Mouse (Mus musculus): Measurements from ENCODE around the gene Cdk1. TPM values are rescaled to one million over a fixed set of nuclear protein-coding genes. Genes with fewer than 3 reads are reported as not detected.
"Not testable (repeated sequence)": the region's sequence is repeated elsewhere in the genome, so short reads cannot be mapped to it uniquely, and the experiment has no call there.

Gene Cdk1
- polyA plus RNA-seq, 1 experiment from 2014 or later: 561 TPM

DNA sequence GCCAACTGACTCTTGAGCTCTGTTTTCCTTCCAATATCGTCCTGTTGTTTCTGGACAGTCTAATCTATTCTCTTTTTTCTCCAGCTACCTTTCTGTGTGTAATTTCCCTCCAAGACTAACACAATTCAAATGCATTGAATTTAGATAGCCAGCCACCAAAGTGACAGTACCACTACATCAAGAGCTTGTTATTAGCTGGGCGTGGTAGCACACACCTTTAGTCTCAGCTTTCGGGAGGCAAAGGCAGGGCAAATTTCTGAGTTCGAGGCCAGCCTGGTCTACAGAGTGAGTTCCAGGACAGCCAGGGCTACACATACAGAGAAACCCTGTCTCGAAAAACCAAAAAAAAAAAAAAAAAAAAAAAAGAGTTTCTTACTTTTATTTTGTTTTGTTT lies 345 bp upstream of the Cdk1 start:
- Histone ChIP-seq H3K9ac (ENCODE audit: low read length) (peak overlapping the region; percentile 39; the same call in 1 of the 2 replicates), H3K4me2 (ENCODE audit: low read depth, low read length) (peak overlapping the region; percentile 50), H3K4me3 (ENCODE audit: low read length) (peak overlapping the region; percentile 92), H3K36me3 (ENCODE audit: control insufficient read depth, insufficient read depth, low read length) (peaks cover 18% of the 10 kb centered on the region), H3K27ac (ENCODE audit: low read length) (peak overlapping the region; percentile 77), H3K4me1 (replicated peaks; ENCODE audit: control insufficient read depth, insufficient read depth, low read length) (peaks cover 29% of the 10 kb centered on the region)
- 29% methylated on average over 5 of the region's 5 CpGs for WGBS
- peak; percentile 10; the same call in 1 of the 2 replicates for ATAC-seq (ENCODE audit: low read depth)
- not testable (repeated sequence) for H3K9me3 ChIP-seq (ENCODE audit: control insufficient read depth, low read length); H3K27me3 ChIP-seq (ENCODE audit: control insufficient read depth, insufficient read depth, low read depth, low read length)

DNA sequence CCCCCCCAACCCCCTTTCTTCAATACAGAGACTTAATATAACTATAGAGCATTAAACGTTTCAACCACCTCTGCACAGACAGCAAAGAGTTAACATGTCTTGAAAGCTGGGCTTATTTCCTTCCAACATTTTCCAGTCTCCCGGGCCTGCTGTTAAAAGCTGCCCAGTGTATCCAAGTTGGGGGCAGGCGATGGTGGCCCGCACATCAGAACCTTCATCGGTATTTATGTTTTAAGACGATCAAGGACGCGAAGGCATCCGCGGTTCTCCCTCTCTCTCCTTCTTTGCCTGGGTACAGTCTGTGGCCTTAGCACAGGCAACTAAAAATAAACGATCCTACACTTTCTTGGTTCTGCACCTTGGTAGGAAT lies 911 bp downstream of the Cdk1 start:
- H3K27me3 ChIP-seq (ENCODE audit: control insufficient read depth, insufficient read depth, low read depth, low read length): no peaks in the 10 kb centered on the region
- peaks cover 36% of the 10 kb centered on the region for H3K4me1 ChIP-seq (replicated peaks; ENCODE audit: control insufficient read depth, insufficient read depth, low read length)
- no peak for ATAC-seq (ENCODE audit: low read depth)
- H3K9me3 ChIP-seq (ENCODE audit: control insufficient read depth, low read length): no peaks in the 10 kb centered on the region
- peak overlapping the region; percentile 73 for H3K4me2 ChIP-seq (ENCODE audit: low read depth, low read length)
- WGBS: under 1% methylated on average over 11 of the region's 11 CpGs
- peak overlapping the region; percentile 92 for H3K4me3 ChIP-seq (ENCODE audit: low read length)
- H3K27ac ChIP-seq (ENCODE audit: low read length): peak overlapping the region; percentile 94
- peaks cover 30% of the 10 kb centered on the region for H3K36me3 ChIP-seq (ENCODE audit: control insufficient read depth, insufficient read depth, low read length)
- peak overlapping the region; percentile 96 for H3K9ac ChIP-seq (ENCODE audit: low read length)

GRCm38 (mm10) chr10:69351071-69351841 lies 1.5 kb downstream of the Cdk1 start:
- WGBS: 4% methylated on average over 12 of the region's 12 CpGs
- H3K27ac ChIP-seq (ENCODE audit: low read length): peak overlapping the region; percentile 94
- H3K4me1 ChIP-seq (replicated peaks; ENCODE audit: control insufficient read depth, insufficient read depth, low read length): peaks cover 38% of the 10 kb centered on the region
- peak overlapping the region; percentile 73 for H3K4me2 ChIP-seq (ENCODE audit: low read depth, low read length)
- H3K4me3 ChIP-seq (ENCODE audit: low read length): peak overlapping the region; percentile 92
- no peaks in the 10 kb centered on the region for H3K9me3 ChIP-seq (ENCODE audit: control insufficient read depth, low read length)
- peaks cover 36% of the 10 kb centered on the region for H3K36me3 ChIP-seq (ENCODE audit: control insufficient read depth, insufficient read depth, low read length)
- no peaks in the 10 kb centered on the region for H3K27me3 ChIP-seq (ENCODE audit: control insufficient read depth, insufficient read depth, low read depth, low read length)
- H3K9ac ChIP-seq (ENCODE audit: low read length): peak overlapping the region; percentile 96
- peak; percentile 46 for ATAC-seq (ENCODE audit: low read depth)

- H3K4me2 ChIP-seq (ENCODE audit: low read depth, low read length): no peak overlapping the region
- no peaks in the 10 kb centered on the region for H3K9me3 ChIP-seq (ENCODE audit: control insufficient read depth, low read length)
- H3K4me3 ChIP-seq (ENCODE audit: low read length): no peak overlapping the region
- peaks cover 63% of the 10 kb centered on the region for H3K36me3 ChIP-seq (ENCODE audit: control insufficient read depth, insufficient read depth, low read length)
- H3K27me3 ChIP-seq (ENCODE audit: control insufficient read depth, insufficient read depth, low read depth, low read length): no peaks in the 10 kb centered on the region
- WGBS: 54% methylated on average over 8 of the region's 8 CpGs
- no peak overlapping the region for H3K9ac ChIP-seq (ENCODE audit: low read length)
- no peak for ATAC-seq (ENCODE audit: low read depth)
- H3K27ac ChIP-seq (ENCODE audit: low read length): no peak overlapping the region
- H3K4me1 ChIP-seq (replicated peaks; ENCODE audit: control insufficient read depth, insufficient read depth, low read length): peaks cover 38% of the 10 kb centered on the region
Observed at GRCm38 (mm10) chr10:69348206-69348605, 4.5 kb downstream of the Cdk1 start.

DNA sequence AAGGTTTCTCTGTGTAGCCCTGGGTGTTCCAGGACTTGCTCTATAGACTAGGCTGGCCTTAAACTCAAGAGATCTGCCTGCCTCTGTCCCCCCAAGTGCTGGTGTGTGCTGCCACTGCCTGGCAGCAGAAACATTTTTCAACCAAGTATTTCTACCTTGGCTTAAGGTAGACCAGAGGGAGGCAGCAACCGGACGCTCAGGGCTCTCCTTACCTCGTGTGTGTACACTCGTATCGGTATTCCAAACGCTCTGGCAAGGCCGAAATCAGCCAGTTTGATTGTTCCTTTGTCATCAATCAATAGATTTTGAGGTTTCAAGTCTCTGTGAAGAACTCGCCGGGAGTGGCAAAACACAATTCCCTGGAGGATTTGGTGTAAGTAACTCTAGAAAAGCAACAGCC lies 10.4 kb downstream of the Cdk1 start:
- Histone ChIP-seq H3K36me3 (ENCODE audit: control insufficient read depth, insufficient read depth, low read length) (peaks cover 88% of the 10 kb centered on the region), H3K27me3 (ENCODE audit: control insufficient read depth, insufficient read depth, low read depth, low read length) (no peaks in the 10 kb centered on the region), H3K4me2 (ENCODE audit: low read depth, low read length) (no peak overlapping the region), H3K27ac (ENCODE audit: low read length) (no peak overlapping the region), H3K4me1 (replicated peaks; ENCODE audit: control insufficient read depth, insufficient read depth, low read length) (0 out of 2 replicates have a peak, but pooled peaks cover 5% of the 10 kb centered on the region), H3K4me3 (ENCODE audit: low read length) (no peak overlapping the region), H3K9ac (ENCODE audit: low read length) (no peak overlapping the region), H3K9me3 (ENCODE audit: control insufficient read depth, low read length) (no peaks in the 10 kb centered on the region)
- ATAC-seq (ENCODE audit: low read depth): no peak
- WGBS: 86% methylated on average over 9 of the region's 9 CpGs

GRCm38 (mm10) chr10:69341570-69342227 lies 11.0 kb downstream of the Cdk1 start:
- WGBS: 78% methylated on average over 6 of the region's 6 CpGs

GRCm38 (mm10) chr10:69340001-69340400 lies 12.7 kb downstream of the Cdk1 start:
- H3K27ac ChIP-seq (ENCODE audit: low read length): no peak overlapping the region
- H3K9me3 ChIP-seq (ENCODE audit: control insufficient read depth, low read length): no peaks in the 10 kb centered on the region
- 84% methylated on average over 6 of the region's 6 CpGs for WGBS
- H3K4me2 ChIP-seq (ENCODE audit: low read depth, low read length): no peak overlapping the region
- H3K4me3 ChIP-seq (ENCODE audit: low read length): no peak overlapping the region
- H3K9ac ChIP-seq (ENCODE audit: low read length): no peak overlapping the region
- peaks cover 5% of the 10 kb centered on the region; the same call in 1 of the 2 replicates for H3K4me1 ChIP-seq (replicated peaks; ENCODE audit: control insufficient read depth, insufficient read depth, low read length)
- H3K36me3 ChIP-seq (ENCODE audit: control insufficient read depth, insufficient read depth, low read length): peaks cover 80% of the 10 kb centered on the region
- H3K27me3 ChIP-seq (ENCODE audit: control insufficient read depth, insufficient read depth, low read depth, low read length): no peaks in the 10 kb centered on the region
- ATAC-seq (ENCODE audit: low read depth): no peak

More at GRCm38 (mm10) chr10:69341570-69342227, 11.0 kb downstream of the Cdk1 start:
- Histone ChIP-seq H3K4me2 (ENCODE audit: low read depth, low read length) (no peak overlapping the region), H3K36me3 (ENCODE audit: control insufficient read depth, insufficient read depth, low read length) (peaks cover 89% of the 10 kb centered on the region), H3K4me1 (replicated peaks; ENCODE audit: control insufficient read depth, insufficient read depth, low read length) (0 out of 2 replicates have a peak, but pooled peaks cover under 1% of the 10 kb centered on the region), H3K4me3 (ENCODE audit: low read length) (no peak overlapping the region), H3K27ac (ENCODE audit: low read length) (no peak overlapping the region), H3K9me3 (ENCODE audit: control insufficient read depth, low read length) (no peaks in the 10 kb centered on the region), H3K9ac (ENCODE audit: low read length) (no peak overlapping the region), H3K27me3 (ENCODE audit: control insufficient read depth, insufficient read depth, low read depth, low read length) (no peaks in the 10 kb centered on the region)
- no peak for ATAC-seq (ENCODE audit: low read depth)

DNA sequence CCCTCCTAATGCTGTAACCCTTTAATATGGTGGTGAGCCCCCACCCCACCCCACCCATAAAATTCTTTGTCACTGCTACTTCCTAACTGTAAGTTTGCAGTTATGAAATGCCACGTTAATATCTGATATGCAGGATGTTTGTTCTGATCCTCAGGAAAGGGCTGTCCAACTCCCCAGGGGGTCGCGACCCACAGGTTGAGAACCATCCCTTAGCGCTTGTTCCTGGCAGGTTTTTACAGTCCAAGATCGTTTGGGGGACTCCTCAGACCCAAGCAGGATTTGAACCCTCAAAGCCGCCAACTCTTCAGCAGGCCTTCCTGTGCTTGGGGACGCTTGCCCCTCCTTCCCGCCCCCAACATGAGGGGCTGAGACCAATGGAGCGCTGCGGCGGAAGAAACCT lies 16.5 kb downstream of the Cdk1 start:
- no peaks in the 10 kb centered on the region for H3K9me3 ChIP-seq (ENCODE audit: control insufficient read depth, low read length)
- peaks cover 11% of the 10 kb centered on the region for H3K4me1 ChIP-seq (replicated peaks; ENCODE audit: control insufficient read depth, insufficient read depth, low read length)
- peak overlapping the region; percentile 86; the same call in 1 of the 2 replicates for H3K27ac ChIP-seq (ENCODE audit: low read length)
- 79% methylated on average over 11 of the region's 11 CpGs for WGBS
- no peak overlapping the region for H3K4me2 ChIP-seq (ENCODE audit: low read depth, low read length)
- ATAC-seq (ENCODE audit: low read depth): no peak
- no peak overlapping the region for H3K4me3 ChIP-seq (ENCODE audit: low read length)
- H3K36me3 ChIP-seq (ENCODE audit: control insufficient read depth, insufficient read depth, low read length): peaks cover 49% of the 10 kb centered on the region
- H3K9ac ChIP-seq (ENCODE audit: low read length): no peak overlapping the region
- H3K27me3 ChIP-seq (ENCODE audit: control insufficient read depth, insufficient read depth, low read depth, low read length): no peaks in the 10 kb centered on the region

DNA sequence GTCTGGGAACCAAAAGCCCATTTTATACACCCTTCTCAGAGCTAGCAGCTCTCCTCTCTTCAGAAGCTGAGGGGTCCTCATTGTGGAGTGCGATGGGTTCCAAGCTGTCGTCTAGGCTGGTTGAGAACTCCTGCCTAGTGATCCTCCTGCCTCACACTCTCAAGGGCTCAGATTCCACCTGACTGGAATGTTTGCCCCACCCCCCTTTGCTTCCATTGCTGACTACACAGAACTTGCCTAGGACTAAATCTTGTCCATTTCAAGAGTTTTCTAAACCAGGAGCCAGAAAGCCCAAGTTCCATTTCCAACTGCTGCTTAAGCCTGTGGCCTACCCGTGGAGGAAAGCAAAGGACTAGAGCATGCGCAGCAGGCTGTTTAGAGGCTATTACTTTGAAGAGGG lies 17.1 kb downstream of the Cdk1 start:
- peaks cover 11% of the 10 kb centered on the region for H3K4me1 ChIP-seq (replicated peaks; ENCODE audit: control insufficient read depth, insufficient read depth, low read length)
- H3K27ac ChIP-seq (ENCODE audit: low read length): peak overlapping the region; percentile 86
- H3K4me2 ChIP-seq (ENCODE audit: low read depth, low read length): no peak overlapping the region
- H3K9me3 ChIP-seq (ENCODE audit: control insufficient read depth, low read length): no peaks in the 10 kb centered on the region
- no peak for ATAC-seq (ENCODE audit: low read depth)
- no peaks in the 10 kb centered on the region for H3K27me3 ChIP-seq (ENCODE audit: control insufficient read depth, insufficient read depth, low read depth, low read length)
- 69% methylated on average over 4 of the region's 4 CpGs for WGBS
- peaks cover 44% of the 10 kb centered on the region for H3K36me3 ChIP-seq (ENCODE audit: control insufficient read depth, insufficient read depth, low read length)
- no peak overlapping the region for H3K4me3 ChIP-seq (ENCODE audit: low read length)
- no peak overlapping the region for H3K9ac ChIP-seq (ENCODE audit: low read length)
